Mouse (Mus musculus) urinary bladder, adult 18-20 months (tissue): ENCODE measurements at regions not wholly inside any gene's neighbourhood (a gene's known extent, or its start where the extent isn't known, plus 50 kb on each side); places are given as distances from the start of the nearest gene placed in this dataset.

ENCODE experiments used
- DNase-seq, 2 experiments: peaks; one replicate each; pipeline ENCODE4 v3.0.0; 2022; ENCODE audit warnings: low spot score in 2 of 2, mixed read lengths in 2 of 2

- DNase-seq: no peak
Observed at GRCm38 (mm10) chr9:113091881-113092280, 616.2 kb downstream of the Pdcd6ip start.

- DNase-seq: no peak
Observed at GRCm38 (mm10) chr9:113087786-113088185, 620.3 kb downstream of the Pdcd6ip start.

GRCm38 (mm10) chr9:113085281-113085810 lies 622.7 kb downstream of the Pdcd6ip start:
- no peak for DNase-seq

GRCm38 (mm10) chr9:113074866-113075265 lies 633.2 kb downstream of the Pdcd6ip start:
- no peak for DNase-seq

GRCm38 (mm10) chr9:113057415-113057814 lies 650.6 kb downstream of the Pdcd6ip start:
- no peak for DNase-seq

GRCm38 (mm10) chr9:113044556-113045178 lies 663.4 kb downstream of the Pdcd6ip start:
- no peak for DNase-seq

GRCm38 (mm10) chr9:113040885-113041284 lies 667.2 kb downstream of the Pdcd6ip start:
- DNase-seq: no peak

- DNase-seq: no peak
Observed at GRCm38 (mm10) chr9:113033996-113034395, 674.1 kb downstream of the Pdcd6ip start.

- no peak for DNase-seq
Observed at GRCm38 (mm10) chr9:113029091-113029490, 679.0 kb downstream of the Pdcd6ip start.

- no peak for DNase-seq
Observed at GRCm38 (mm10) chr9:113026904-113027193, 681.2 kb downstream of the Pdcd6ip start.

- no peak for DNase-seq
Observed at GRCm38 (mm10) chr9:113026096-113026903, 681.8 kb downstream of the Pdcd6ip start.

GRCm38 (mm10) chr9:113021866-113022645 lies 686.0 kb downstream of the Pdcd6ip start:
- no peak for DNase-seq

GRCm38 (mm10) chr9:113019576-113019975 lies 688.5 kb downstream of the Pdcd6ip start:
- no peak for DNase-seq

- DNase-seq: no peak
Observed at GRCm38 (mm10) chr9:113008106-113008505, 700.0 kb downstream of the Pdcd6ip start.

- DNase-seq: no peak
Observed at GRCm38 (mm10) chr9:112996204-112996603, 711.9 kb downstream of the Pdcd6ip start.

- no peak for DNase-seq
Observed at GRCm38 (mm10) chr9:112994774-112995173, 713.3 kb downstream of the Pdcd6ip start.

- no peak for DNase-seq
Observed at GRCm38 (mm10) chr9:112993627-112994026, 714.4 kb downstream of the Pdcd6ip start.

GRCm38 (mm10) chr9:112992937-112993336 lies 715.1 kb downstream of the Pdcd6ip start:
- no peak for DNase-seq

GRCm38 (mm10) chr9:112983353-112983752 lies 724.7 kb downstream of the Pdcd6ip start:
- DNase-seq: no peak

- DNase-seq: no peak
Observed at GRCm38 (mm10) chr9:112951567-112951966, 715.8 kb upstream of the Arpp21 start.

GRCm38 (mm10) chr9:112950056-112950455 lies 714.3 kb upstream of the Arpp21 start:
- no peak for DNase-seq

GRCm38 (mm10) chr9:112938781-112939180 lies 703.0 kb upstream of the Arpp21 start:
- no peak for DNase-seq
